Mouse (Mus musculus) MEL (cell line): ENCODE results near the gene Acvr1b.

ENCODE experiments used
- CTCF ChIP-seq, 3 experiments: IDR thresholded peaks in 2 of 3; conservative IDR thresholded peaks in 1 of 3; 2 replicates each; pipeline ENCODE4 v1.5.1; 2011 to 2012; ENCODE audit warnings: low read length in 3 of 3, low read depth in 2 of 3, mild to moderate bottlenecking in 2 of 3, improper control_type of control experiment in 1 of 3, inconsistent platforms in 1 of 3, mixed read lengths in 1 of 3, moderate library complexity in 1 of 3; ENCODE audit not compliant: control insufficient read depth in 1 of 3, insufficient read depth in 1 of 3, poor library complexity in 1 of 3, severe bottlenecking in 1 of 3
- ELF1 ChIP-seq: IDR thresholded peaks from 2 replicates; pipeline ENCODE4 v1.6.1; 2014; ENCODE audit warnings: low read depth, mild to moderate bottlenecking, inconsistent platforms, low read length, improper control_type of control experiment, moderate library complexity
- EP300 ChIP-seq, 2 experiments: IDR thresholded peaks; 2 replicates each; pipeline ENCODE4 v1.6.1; 2011; ENCODE audit warnings: improper control_type of control experiment in 2 of 2, low read length in 2 of 2, low read depth in 1 of 2, mild to moderate bottlenecking in 1 of 2
- MAX ChIP-seq: IDR thresholded peaks from 2 replicates; pipeline ENCODE4 v1.6.1; 2011; ENCODE audit warnings: low read length, improper control_type of control experiment
- MAZ ChIP-seq: IDR thresholded peaks from 2 replicates; pipeline ENCODE4 v1.6.1; 2012; ENCODE audit warnings: low read depth, mild to moderate bottlenecking, inconsistent platforms, low read length, improper control_type of control experiment
- MYC ChIP-seq: IDR thresholded peaks from 2 replicates; pipeline ENCODE4 v1.6.1; 2011; ENCODE audit warnings: low read depth, mild to moderate bottlenecking, low read length, improper control_type of control experiment, moderate library complexity
- POLR2A ChIP-seq, 2 experiments: IDR thresholded peaks; 2 replicates each; pipeline ENCODE4 v1.6.1; 2011 to 2012; ENCODE audit warnings: low read length in 2 of 2, mild to moderate bottlenecking in 2 of 2, control low read depth in 1 of 2, improper control_type of control experiment in 1 of 2, low read depth in 1 of 2, moderate library complexity in 1 of 2; ENCODE audit not compliant: control insufficient read depth in 1 of 2, insufficient read depth in 1 of 2, poor library complexity in 1 of 2
- SMC3 ChIP-seq: IDR thresholded peaks from 2 replicates; pipeline ENCODE4 v1.6.1; 2011; ENCODE audit warnings: low read depth, low read length, improper control_type of control experiment
- USF2 ChIP-seq, 2 experiments: IDR thresholded peaks; 2 replicates each; pipeline ENCODE4 v1.6.1; 2011 to 2012; ENCODE audit warnings: improper control_type of control experiment in 2 of 2, low read length in 2 of 2, borderline replicate concordance in 1 of 2, inconsistent platforms in 1 of 2, low read depth in 1 of 2, mild to moderate bottlenecking in 1 of 2; ENCODE audit not compliant: insufficient read depth in 1 of 2

- TF ChIP-seq SMC3 (no peak), MYC (no peak), MAX (no peak), ELF1 (no peak), POLR2A (IDR thresholded peaks at IDR 0.05; ENCODE audit: control insufficient read depth in 1 of 2, insufficient read depth in 1 of 2, low read depth in 1 of 2, low read length in 2 of 2, poor library complexity in 1 of 2) (no peak), CTCF (IDR thresholded peaks at IDR 0.05 in 2 of 3, conservative IDR thresholded peaks at IDR 0.05 in 1 of 3; ENCODE audit: control insufficient read depth in 1 of 3, insufficient read depth in 1 of 3, low read depth in 2 of 3, low read length in 3 of 3, poor library complexity in 1 of 3, severe bottlenecking in 1 of 3) (no peak), EP300 (IDR thresholded peaks at IDR 0.05; ENCODE audit: low read depth in 1 of 2, low read length in 2 of 2) (no peak), MAZ (no peak), USF2 (IDR thresholded peaks at IDR 0.05; ENCODE audit: borderline replicate concordance in 1 of 2, insufficient read depth in 1 of 2, low read depth in 1 of 2, low read length in 2 of 2) (no peak)
These were observed 35.2 kb upstream of the Acvr1b start for GRCm38 (mm10) chr15:101138675-101139074.
